Mouse (Mus musculus) granulocyte monocyte progenitor cell, adult 5-6 weeks (primary cell): ENCODE measurements around the gene Arntl. TPM values are rescaled to one million over a fixed set of nuclear protein-coding genes. Genes with fewer than 3 reads are reported as not detected.

ENCODE experiments used
- ATAC-seq: replicated peaks from 2 replicates; pipeline ENCODE4 v1.8.0; 2016; ENCODE audit warnings: mild to moderate bottlenecking, moderate TSS enrichment, inconsistent platforms; ENCODE audit not compliant: poor library complexity, severe bottlenecking
- total RNA-seq, 2 experiments: library from RNA; stranded (forward) in 1 of 2; stranded (reverse) in 1 of 2; fragments of 200-712, 200-1000 nt in 1 of 2; fragments of >200 nt in 1 of 2; fragmentation: Nextera tagmentation in 1 of 2; gene quantifications; 2 replicates each; pipeline ENCODE4 v1.2.3; 2014 to 2017

The Arntl gene
- total RNA-seq (2014; fragmentation: Nextera tagmentation): 6.0 and 6.9 TPM in 2 replicates
- 11.8 TPM in 2 replicates for total RNA-seq (2017)

GRCm38 (mm10) chr7:113206644-113207470, at the start of gene Arntl:
Gene Arntl, plus strand, starts transcription at chr7:113207465.
- ATAC-seq: peak; percentile 93

GRCm38 (mm10) chr7:113161077-113161698, 46.1 kb upstream of the Arntl start:
- no peak for ATAC-seq

GRCm38 (mm10) chr7:113164719-113165118, 42.5 kb upstream of the Arntl start:
- no peak for ATAC-seq

- ATAC-seq: peak; percentile 84
These were observed 40.2 kb upstream of the Arntl start for GRCm38 (mm10) chr7:113167092-113167491.

GRCm38 (mm10) chr7:113168609-113169008, 38.7 kb upstream of the Arntl start:
- no peak for ATAC-seq

- ATAC-seq: no peak
These were observed 34.8 kb upstream of the Arntl start for GRCm38 (mm10) chr7:113172425-113172824.

GRCm38 (mm10) chr7:113175481-113175880, 31.8 kb upstream of the Arntl start:
- no peak for ATAC-seq

- no peak for ATAC-seq
These were observed 29.2 kb upstream of the Arntl start for GRCm38 (mm10) chr7:113178073-113178472.

- ATAC-seq: no peak
These were observed 23.5 kb upstream of the Arntl start for GRCm38 (mm10) chr7:113183787-113184186.

- no peak for ATAC-seq
These were observed 22.2 kb upstream of the Arntl start for GRCm38 (mm10) chr7:113185056-113185455.

- no peak for ATAC-seq
These were observed 21.0 kb upstream of the Arntl start for GRCm38 (mm10) chr7:113186041-113186800.

- ATAC-seq: no peak
These were observed 19.2 kb upstream of the Arntl start for GRCm38 (mm10) chr7:113188091-113188490.

GRCm38 (mm10) chr7:113188566-113188965, 18.7 kb upstream of the Arntl start:
- ATAC-seq: no peak

GRCm38 (mm10) chr7:113191787-113192186, 15.5 kb upstream of the Arntl start:
- ATAC-seq: no peak

- ATAC-seq: no peak
These were observed 14.4 kb upstream of the Arntl start for GRCm38 (mm10) chr7:113192714-113193365.

- ATAC-seq: no peak
These were observed 13.4 kb upstream of the Arntl start for GRCm38 (mm10) chr7:113193872-113194271.

- ATAC-seq: no peak
These were observed 12.0 kb upstream of the Arntl start for GRCm38 (mm10) chr7:113195271-113195670.

- ATAC-seq: no peak
These were observed 11.1 kb upstream of the Arntl start for GRCm38 (mm10) chr7:113196171-113196570.

- peak; percentile 92 for ATAC-seq
These were observed 10.0 kb upstream of the Arntl start for GRCm38 (mm10) chr7:113197161-113197775.

GRCm38 (mm10) chr7:113201584-113201983, 5.7 kb upstream of the Arntl start:
- no peak for ATAC-seq
